Mouse (Mus musculus) cerebellum, adult 18-20 months (tissue): ENCODE measurements around the gene Mfsd14a.
"Not testable (repeated sequence)": the region's sequence is repeated elsewhere in the genome, so short reads cannot be mapped to it uniquely, and the experiment has no call there.

Experiments
- DNase-seq, 2 experiments: peaks; one replicate each; pipeline ENCODE4 v3.0.0; 2021

The Mfsd14a gene

GRCm38 (mm10) chr3:116662463-116662863 is at the start of gene Mfsd14a:
Mfsd14a (minus strand) TSS chr3:116662677.
- DNase-seq: peak; percentile 99

GRCm38 (mm10) chr3:116711624-116712435 is 49.4 kb upstream of the Mfsd14a start:
- DNase-seq: peak; percentile 77 to 87

GRCm38 (mm10) chr3:116710941-116711340 is 48.5 kb upstream of the Mfsd14a start:
- DNase-seq: no peak

GRCm38 (mm10) chr3:116705637-116706204 is 43.2 kb upstream of the Mfsd14a start:
- no peak for DNase-seq

GRCm38 (mm10) chr3:116703835-116704234 is 41.4 kb upstream of the Mfsd14a start:
- DNase-seq: no peak

- DNase-seq: no peak
Observed at GRCm38 (mm10) chr3:116702647-116703272, 40.3 kb upstream of the Mfsd14a start.

- no peak for DNase-seq
Observed at GRCm38 (mm10) chr3:116701601-116702000, 39.1 kb upstream of the Mfsd14a start.

- no peak for DNase-seq
Observed at GRCm38 (mm10) chr3:116698786-116699185, 36.3 kb upstream of the Mfsd14a start.

- no peak for DNase-seq
Observed at GRCm38 (mm10) chr3:116695666-116695985, 33.1 kb upstream of the Mfsd14a start.

- no peak for DNase-seq
Observed at GRCm38 (mm10) chr3:116694955-116695665, 32.6 kb upstream of the Mfsd14a start.

GRCm38 (mm10) chr3:116694312-116694711 is 31.8 kb upstream of the Mfsd14a start:
- DNase-seq: no peak

- no peak for DNase-seq
Observed at GRCm38 (mm10) chr3:116681160-116681559, 18.7 kb upstream of the Mfsd14a start, which contains the start of gene Gm43191. Gm43191 (minus strand) TSS chr3:116681260.

GRCm38 (mm10) chr3:116664281-116664680 is 1.8 kb upstream of the Mfsd14a start:
- DNase-seq: not testable (repeated sequence)

- DNase-seq: peak in 1 of 2 experiments; percentile 47
Observed at GRCm38 (mm10) chr3:116661870-116662414, 535 bp downstream of the Mfsd14a start.

GRCm38 (mm10) chr3:116661288-116661869 is 1.1 kb downstream of the Mfsd14a start:
- no peak for DNase-seq

- no peak for DNase-seq
Observed at GRCm38 (mm10) chr3:116659856-116660430, 2.5 kb downstream of the Mfsd14a start.

- no peak for DNase-seq
Observed at GRCm38 (mm10) chr3:116658928-116659565, 3.4 kb downstream of the Mfsd14a start.

- DNase-seq: no peak
Observed at GRCm38 (mm10) chr3:116656184-116656965, 6.1 kb downstream of the Mfsd14a start.

GRCm38 (mm10) chr3:116654051-116654450 is 8.4 kb downstream of the Mfsd14a start:
- not testable (repeated sequence) for DNase-seq

- DNase-seq: no peak
Observed at GRCm38 (mm10) chr3:116653278-116653945, 9.1 kb downstream of the Mfsd14a start.
